ENCODE assay signal across 19 mouse cellular contexts in the genomic region with DNA sequence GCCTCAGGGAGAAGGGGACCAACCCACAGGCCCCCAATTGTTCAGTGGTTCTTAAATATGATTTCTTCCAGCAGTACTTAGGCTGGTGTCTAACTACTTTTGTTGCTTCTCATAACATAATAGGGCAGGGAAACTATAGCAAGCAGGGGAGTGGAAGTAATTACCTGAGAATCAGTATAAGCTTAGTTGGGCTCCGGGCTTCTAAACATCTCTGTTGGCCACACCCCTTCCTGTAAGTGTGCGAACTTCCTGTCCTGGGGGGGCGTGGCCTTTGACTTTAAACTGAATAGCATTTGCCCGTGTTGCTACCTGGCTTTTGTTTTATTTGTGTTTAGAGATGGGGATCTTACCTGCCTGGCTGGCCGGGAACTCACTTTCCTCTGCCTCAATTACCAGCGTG.
DNase-seq lines count a peak whose midpoint lies in the region; TF ChIP-seq lines count a peak whose summit lies in the region.
"Had no signal": no experiment of that assay in that cellular context is flagged by ENCODE, and none has a peak within 500 bp of the region (broad histone marks: within the 10 kb centered on the region; RNA-seq: fewer than 3 reads in every experiment).

No protein-coding gene starts in this region.

- H3K27ac ChIP-seq in ES-E14 (ENCODE audit: insufficient read depth, low read depth, low read length, poor library complexity, severe bottlenecking), result no peak overlapping the region
- H3K27ac ChIP-seq: gastrocnemius, adult 2 months; heart, embryonic 13.5 days; limb, embryonic 12.5 days; liver, embryonic 12.5 days; neural tube, embryonic 13.5 days had no signal

- peak overlapping the region; percentile 18 to 49; a peak in 3 of 4 replicates for H3K4me3 ChIP-seq in ES-E14 (ENCODE audit: insufficient read depth in 1 of 2, low read depth in 1 of 2, low read length in 2 of 2, poor library complexity in 1 of 2, severe bottlenecking in 1 of 2)
- H3K4me3 ChIP-seq: gastrocnemius, adult 2 months; heart, embryonic 13.5 days; limb, embryonic 12.5 days; liver, embryonic 12.5 days; neural tube, embryonic 13.5 days had no signal

- H3K36me3 ChIP-seq in ES-E14 (ENCODE audit: control insufficient read depth, insufficient read depth, low read length, poor library complexity, severe bottlenecking), result no peaks in the 10 kb centered on the region
- H3K36me3 ChIP-seq: heart, embryonic 13.5 days; limb, embryonic 12.5 days; liver, embryonic 12.5 days; neural tube, embryonic 13.5 days had no signal

- 0 out of 4 replicates have a peak, but pooled peaks cover 0 to 1% of the 10 kb centered on the region in 2 experiments for H3K4me1 ChIP-seq in ES-E14 (ENCODE audit: control insufficient read depth in 2 of 2, insufficient read depth in 2 of 2, low read length in 2 of 2, poor library complexity in 1 of 2)
- H3K4me1 ChIP-seq: liver, embryonic 12.5 days had no signal

- no peak overlapping the region for H3K9ac ChIP-seq in ES-E14 (ENCODE audit: insufficient read depth, low read depth, low read length, poor library complexity, severe bottlenecking)
- H3K9ac ChIP-seq: heart, embryonic 13.5 days; limb, embryonic 12.5 days; liver, embryonic 12.5 days; neural tube, embryonic 13.5 days had no signal

- in situ Hi-C loops in ES-E14 (cut with MboI; ENCODE audit: low sequenced_read_pairs in 2 of 2, unreplicated experiment in 2 of 2), result no loop called here

- peak; percentile 78 for DNase-seq in heart, adult 11 months
- DNase-seq in heart, adult 18-20 months, result no peak
- DNase-seq in B cell, adult 2 months, result peak; percentile 43 to 55
- DNase-seq in ES-E14 (ENCODE audit: low read depth, low spot score), result no peak
- DNase-seq in induced T-regulatory cell, adult 2 months (ENCODE audit: low read depth), result peak; percentile 51
- DNase-seq in neural tube, embryonic 10.5 days (ENCODE audit: extremely low spot score, low spot score), result no peak
- no peak for DNase-seq in left cerebral cortex, adult 18-20 months (ENCODE audit: low spot score in 2 of 2)
- DNase-seq in adrenal gland, postnatal 4 days (ENCODE audit: low spot score in 2 of 2), result no peak
- DNase-seq: adrenal gland, postnatal 14 days; cerebellum, adult 11 months; gastrocnemius, adult 2 months; heart, postnatal 36 days; kidney, adult 18-20 months; kidney, postnatal 10 days; lung, adult 2 months had no signal

- no peaks in the 10 kb centered on the region for H3K9me3 ChIP-seq in ES-E14 (ENCODE audit: control insufficient read depth, insufficient read depth, low read depth, low read length)
- H3K9me3 ChIP-seq: heart, embryonic 13.5 days; limb, embryonic 12.5 days; liver, embryonic 12.5 days; neural tube, embryonic 13.5 days had no signal

TF ChIP-seq in ES-E14, 5 proteins besides CTCF, POLR2A, EP300 and RAD21:
- TF ChIP-seq MAFK (IDR thresholded peaks at IDR 0.05; ENCODE audit: insufficient read depth, low read depth, low read length), result no peak
- no peak for TF ChIP-seq HCFC1 (IDR thresholded peaks at IDR 0.05; ENCODE audit: borderline replicate concordance, insufficient read depth, low read length)

Comparison
In these comparisons a context has a peak if more than half of its experiments do, and no peak if none do; other contexts are left out.
1. DNase-seq: peak in heart, adult 11 months (single experiment), B cell, adult 2 months (2 of 2) and induced T-regulatory cell, adult 2 months (single experiment); none in heart, adult 18-20 months (0 of 2), ES-E14 (single experiment), neural tube, embryonic 10.5 days (single experiment), left cerebral cortex, adult 18-20 months (0 of 2) and adrenal gland, postnatal 4 days (0 of 2).